Mouse (Mus musculus): ENCODE measurements at regions not wholly inside any gene's neighbourhood (a gene's known extent, or its start where the extent isn't known, plus 50 kb on each side); places are given as distances from the start of the nearest gene placed in this dataset.

- TF ChIP-seq CTCF (IDR thresholded peaks at IDR 0.05; ENCODE audit: low read depth) (no peak), EP300 (IDR thresholded peaks at IDR 0.05; ENCODE audit: low read depth) (no peak)
Measured at GRCm38 (mm10) chr12:36863113-36863512, 245.2 kb upstream of the Meox2 start.
